Mouse (Mus musculus) forebrain, postnatal 0 days (tissue): ENCODE data around the gene Nipbl. TPM values are rescaled to one million over a fixed set of nuclear protein-coding genes. Genes with fewer than 3 reads are reported as not detected.
"Not testable (repeated sequence)": the region's sequence is repeated elsewhere in the genome, so short reads cannot be mapped to it uniquely, and the experiment has no call there.

Experiments used
- ATAC-seq: fragments of 200-750 bp; cut with Nextera tagmentation; 2 replicates; pipeline ENCODE4 v1.8.0; 2017; ENCODE audit warnings: mild to moderate bottlenecking, moderate library complexity
- DNase-seq: peaks from one replicate; pipeline ENCODE4 v3.0.0-alpha.2; 2015
- H3K27ac ChIP-seq: fragments of 300-500 bp; sonication (generic); 2 replicates; pipeline ENCODE4 v1.5.1; 2014; ENCODE audit warnings: low read depth, mild to moderate bottlenecking, antibody characterized with exemption, low read length, moderate library complexity, mixed read lengths
- H3K27me3 ChIP-seq: fragments of 300-500 bp; sonication (generic); 2 replicates; pipeline ENCODE4 v1.6.1; 2014; ENCODE audit warnings: mild to moderate bottlenecking, low read length, mixed read lengths; ENCODE audit not compliant: insufficient read depth
- H3K36me3 ChIP-seq: fragments of 300-500 bp; sonication (generic); 2 replicates; pipeline ENCODE4 v1.6.1; 2014; ENCODE audit warnings: mild to moderate bottlenecking, moderate library complexity; ENCODE audit not compliant: insufficient read depth
- H3K4me1 ChIP-seq: fragments of 300-500 bp; sonication (generic); 2 replicates; pipeline ENCODE4 v1.6.1; 2014; ENCODE audit warnings: antibody characterized with exemption; ENCODE audit not compliant: insufficient read depth
- H3K4me2 ChIP-seq: fragments of 300-500 bp; sonication (generic); 2 replicates; pipeline ENCODE4 v1.6.1; 2014; ENCODE audit warnings: low read depth, mild to moderate bottlenecking, moderate library complexity
- H3K4me3 ChIP-seq: fragments of 300-500 bp; sonication (generic); 2 replicates; pipeline ENCODE4 v1.5.1; 2014; ENCODE audit warnings: low read depth, low read length, mixed read lengths
- H3K9ac ChIP-seq: fragments of 300-500 bp; sonication (generic); 2 replicates; pipeline ENCODE4 v1.6.1; 2014; ENCODE audit warnings: mild to moderate bottlenecking
- H3K9me3 ChIP-seq: fragments of 300-500 bp; sonication (generic); 2 replicates; pipeline ENCODE4 v1.6.1; 2016; ENCODE audit warnings: low read length
- CTCF ChIP-seq: sonication (generic); IDR thresholded peaks from 2 replicates; pipeline ENCODE4 v1.5.1; 2016; ENCODE audit warnings: antibody characterized with exemption, control low read depth, low read depth
- WGBS: fragments of 180-500 bp; shearing (Covaris S2); extraction: QIAGEN DNeasy Blood & Tissue Kit; methylation state at CpG from one replicate; pipeline ENCODE4 v1.1.7; 2014; 5-methylcytosine and 5-hydroxymethylcytosine counted together
- polyA plus RNA-seq: library from polyadenylated mRNA; unstranded; fragments of >200 nt; fragmentation: Nextera tagmentation; extraction: Ambion mirVana; gene quantifications from 2 replicates; pipeline ENCODE4 v1.2.1, GENCODE M21; 2015
- total RNA-seq: library from RNA; depleted of rRNA; stranded (reverse); fragments of >200 nt; gene quantifications from 2 replicates; pipeline ENCODE4 v1.2.3, GENCODE M21; 2014; rRNA removed

The Nipbl gene
- 15.7 and 20.7 TPM in 2 replicates for total RNA-seq
- polyA plus RNA-seq = 5.5 and 10.5 TPM in 2 replicates

DNA sequence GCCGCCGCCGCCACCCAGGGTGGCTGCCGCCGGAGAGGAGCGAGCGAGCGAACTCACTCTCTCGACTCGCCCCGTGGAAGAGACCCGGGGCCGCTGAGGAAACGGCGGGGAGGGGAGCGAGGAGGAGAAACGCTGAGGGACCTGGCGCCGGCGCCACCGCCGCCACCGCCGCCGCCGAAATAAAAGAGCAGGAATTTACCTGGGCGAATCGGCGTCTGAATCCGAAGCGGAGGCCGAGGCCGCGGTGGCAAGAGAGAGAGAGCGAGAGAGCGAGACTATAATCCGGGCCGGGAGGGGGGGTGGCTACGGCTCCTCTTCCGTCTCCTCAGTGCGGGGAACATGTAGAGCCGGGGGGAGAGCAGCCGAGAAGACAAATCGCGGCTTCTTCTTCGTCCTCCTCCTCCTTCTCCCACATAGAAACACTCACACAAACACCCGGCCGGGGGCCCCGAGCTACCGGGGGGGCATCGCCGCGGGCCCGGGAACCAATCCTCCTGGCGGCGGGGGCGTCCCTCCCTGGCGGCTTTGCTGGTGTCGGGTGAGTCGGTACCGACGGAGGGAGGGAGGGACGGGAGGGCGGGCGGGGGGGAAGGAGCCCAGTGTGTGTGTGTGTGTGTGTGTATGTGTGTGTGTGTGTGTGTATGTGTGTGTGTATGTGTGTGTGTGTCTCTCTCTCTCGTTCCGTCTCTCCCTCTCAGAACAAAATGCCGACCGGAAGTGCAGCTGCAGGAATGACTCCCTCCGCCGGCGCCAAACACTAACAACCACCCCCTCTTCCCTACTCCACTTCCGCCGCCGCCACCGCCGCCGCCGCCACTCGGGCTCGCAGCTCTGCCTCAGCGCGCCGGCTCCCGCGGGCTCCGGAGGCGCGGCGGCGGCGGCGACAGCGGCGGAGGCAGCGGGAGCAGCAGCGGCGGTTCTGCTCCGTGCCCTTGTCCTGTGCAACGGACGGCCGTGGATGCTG is at the start of gene Nipbl:
Gene Nipbl, minus strand, starts transcription at position 538 of the 964 bp plus-strand sequence.
- peak within 1 kb of the TSS; percentile 99 for H3K27ac ChIP-seq
- H3K4me2 ChIP-seq = peak within 1 kb of the TSS; percentile 99
- no peaks in the 10 kb centered on the region for H3K27me3 ChIP-seq
- no peaks in the 10 kb centered on the region for H3K36me3 ChIP-seq
- ATAC-seq (peak; percentile 94), DNase-seq (peak; percentile 94)
- 2% methylated on average over 82 of the region's 102 CpGs for WGBS
- peak within 1 kb of the TSS; percentile 97 for H3K9ac ChIP-seq
- no peaks in the 10 kb centered on the region for H3K9me3 ChIP-seq
- peak; percentile 20; the same call in 1 of the 2 replicates for TF ChIP-seq CTCF
- peak within 1 kb of the TSS; percentile 91 for H3K4me3 ChIP-seq
- H3K4me1 ChIP-seq = peaks cover 28% of the 10 kb centered on the region; the same call in 1 of the 2 replicates

- H3K4me3 ChIP-seq = no peak overlapping the region
Observed at GRCm38 (mm10) chr15:8485261-8485660, 41.0 kb upstream of the Nipbl start.

GRCm38 (mm10) chr15:8469006-8469575 is 24.8 kb upstream of the Nipbl start:
- DNase-seq (no peak), ATAC-seq (no peak)
- Histone ChIP-seq H3K4me2 (no peak overlapping the region), H3K4me1 (no peaks in the 10 kb centered on the region), H3K9ac (no peak overlapping the region), H3K9me3 (no peaks in the 10 kb centered on the region), H3K27me3 (no peaks in the 10 kb centered on the region), H3K4me3 (no peak overlapping the region), H3K36me3 (no peaks in the 10 kb centered on the region), H3K27ac (no peak overlapping the region)
- no peak for TF ChIP-seq CTCF
- 54% methylated on average over 4 of the region's 4 CpGs for WGBS

More at GRCm38 (mm10) chr15:8485261-8485660, 41.0 kb upstream of the Nipbl start:
- Histone ChIP-seq H3K9me3 (no peaks in the 10 kb centered on the region), H3K27ac (no peak overlapping the region), H3K4me2 (no peak overlapping the region), H3K4me1 (no peaks in the 10 kb centered on the region), H3K36me3 (no peaks in the 10 kb centered on the region), H3K27me3 (no peaks in the 10 kb centered on the region), H3K9ac (no peak overlapping the region)
- no peak for ATAC-seq
- 76% methylated on average over 6 of the region's 6 CpGs for WGBS
- peak; percentile 2 for DNase-seq
- no peak for TF ChIP-seq CTCF

- TF ChIP-seq CTCF = no peak
- 90% methylated on average over 1 of the region's 1 CpGs for WGBS
- DNase-seq = no peak
- H3K9me3 ChIP-seq = no peaks in the 10 kb centered on the region
- no peaks in the 10 kb centered on the region for H3K4me1 ChIP-seq
- no peak overlapping the region for H3K4me3 ChIP-seq
- H3K36me3 ChIP-seq = no peaks in the 10 kb centered on the region
- H3K27ac ChIP-seq = no peak overlapping the region
- no peak overlapping the region for H3K4me2 ChIP-seq
- no peaks in the 10 kb centered on the region for H3K27me3 ChIP-seq
- H3K9ac ChIP-seq = no peak overlapping the region
- ATAC-seq = no peak
Observed at GRCm38 (mm10) chr15:8463521-8463920, 19.3 kb upstream of the Nipbl start.

DNA sequence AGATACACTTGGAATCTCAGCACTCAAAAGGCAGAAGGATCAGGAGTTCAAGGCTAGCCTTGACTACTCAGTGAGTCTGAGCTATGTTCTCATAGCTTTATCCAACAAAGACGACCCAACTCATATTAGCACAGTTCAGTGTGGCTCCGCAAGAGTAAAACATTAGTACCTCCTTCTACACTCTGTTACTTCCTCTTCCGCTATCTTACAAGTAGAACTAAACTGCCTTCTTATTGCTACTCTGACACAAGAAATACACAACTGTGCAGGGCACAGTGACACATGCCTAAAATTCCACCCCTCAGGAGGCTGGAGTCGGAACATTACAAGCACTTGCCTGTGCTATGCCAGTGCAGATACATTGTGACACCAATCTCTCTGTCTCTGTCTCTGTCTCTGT is 18.5 kb upstream of the Nipbl start:
- H3K4me2 ChIP-seq = no peak overlapping the region
- H3K9ac ChIP-seq = no peak overlapping the region
- no peaks in the 10 kb centered on the region for H3K27me3 ChIP-seq
- no peaks in the 10 kb centered on the region for H3K9me3 ChIP-seq
- no peak for ATAC-seq
- no peak overlapping the region for H3K4me3 ChIP-seq
- TF ChIP-seq CTCF = no peak
- WGBS = 92% methylated on average over 4 of the region's 4 CpGs
- no peak overlapping the region for H3K27ac ChIP-seq
- H3K36me3 ChIP-seq = no peaks in the 10 kb centered on the region
- no peak for DNase-seq
- no peaks in the 10 kb centered on the region for H3K4me1 ChIP-seq

DNA sequence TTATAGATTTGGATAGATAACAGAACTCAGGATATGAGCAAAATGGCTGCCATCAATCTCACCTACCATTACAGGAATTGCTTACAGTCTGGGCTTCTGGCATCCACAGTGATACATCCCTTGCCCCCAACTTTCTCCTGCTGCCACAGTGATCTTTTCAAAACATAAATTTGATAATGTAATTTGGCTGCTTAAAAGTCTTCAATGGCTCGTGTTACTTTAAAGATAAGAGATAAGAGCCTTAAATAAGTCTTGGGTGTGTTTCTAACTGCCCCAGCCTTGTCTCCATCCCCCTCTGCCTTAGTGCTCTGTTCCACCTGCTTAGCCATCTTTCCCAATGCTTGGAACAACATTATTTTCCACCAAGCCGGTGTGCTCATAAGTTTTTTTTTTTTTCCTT is 16.6 kb upstream of the Nipbl start:
- Histone ChIP-seq H3K4me2 (no peak overlapping the region), H3K27ac (no peak overlapping the region), H3K4me3 (no peak overlapping the region), H3K9ac (no peak overlapping the region), H3K27me3 (no peaks in the 10 kb centered on the region), H3K9me3 (no peaks in the 10 kb centered on the region), H3K36me3 (no peaks in the 10 kb centered on the region), H3K4me1 (no peaks in the 10 kb centered on the region)
- no peak for TF ChIP-seq CTCF
- ATAC-seq (no peak), DNase-seq (no peak)
- 88% methylated on average over 2 of the region's 2 CpGs for WGBS

GRCm38 (mm10) chr15:8459979-8460378 is 15.7 kb upstream of the Nipbl start:
- DNase-seq = no peak
- Histone ChIP-seq H3K36me3 (no peaks in the 10 kb centered on the region), H3K9me3 (no peaks in the 10 kb centered on the region), H3K27me3 (no peaks in the 10 kb centered on the region), H3K4me3 (no peak overlapping the region), H3K27ac (no peak overlapping the region), H3K4me1 (no peaks in the 10 kb centered on the region), H3K9ac (no peak overlapping the region), H3K4me2 (no peak overlapping the region)
- 90% methylated on average over 2 of the region's 2 CpGs for WGBS
- no peak for TF ChIP-seq CTCF
- ATAC-seq = no peak

DNA sequence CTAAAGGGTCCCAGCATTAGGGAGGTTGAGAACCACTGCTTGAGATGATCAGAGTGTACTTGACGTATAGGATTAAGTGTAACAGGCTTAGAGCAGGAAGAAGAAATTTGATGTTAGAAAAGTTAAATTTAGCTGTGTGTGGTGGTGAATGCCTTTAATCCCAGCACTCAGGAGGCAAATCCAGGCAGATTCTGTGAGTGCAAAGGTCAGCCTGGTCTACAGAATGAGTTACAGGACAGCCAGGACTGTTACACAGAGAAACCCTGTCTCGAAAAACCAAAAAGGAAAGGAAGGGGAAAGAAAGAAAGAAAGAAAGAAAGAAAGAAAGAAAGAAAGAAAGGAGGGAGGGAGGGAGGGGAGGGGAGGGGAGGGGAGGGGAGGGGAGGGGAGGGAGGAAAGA is 12.0 kb upstream of the Nipbl start:
- H3K4me3 ChIP-seq, H3K27ac ChIP-seq, DNase-seq, H3K4me1 ChIP-seq, H3K9me3 ChIP-seq, H3K9ac ChIP-seq, ATAC-seq, H3K36me3 ChIP-seq, H3K4me2 ChIP-seq, H3K27me3 ChIP-seq: not testable (repeated sequence)
- WGBS = 87% methylated on average over 1 of the region's 2 CpGs
